ENCODE assay signal across 8 mouse cellular contexts in the genomic region with DNA sequence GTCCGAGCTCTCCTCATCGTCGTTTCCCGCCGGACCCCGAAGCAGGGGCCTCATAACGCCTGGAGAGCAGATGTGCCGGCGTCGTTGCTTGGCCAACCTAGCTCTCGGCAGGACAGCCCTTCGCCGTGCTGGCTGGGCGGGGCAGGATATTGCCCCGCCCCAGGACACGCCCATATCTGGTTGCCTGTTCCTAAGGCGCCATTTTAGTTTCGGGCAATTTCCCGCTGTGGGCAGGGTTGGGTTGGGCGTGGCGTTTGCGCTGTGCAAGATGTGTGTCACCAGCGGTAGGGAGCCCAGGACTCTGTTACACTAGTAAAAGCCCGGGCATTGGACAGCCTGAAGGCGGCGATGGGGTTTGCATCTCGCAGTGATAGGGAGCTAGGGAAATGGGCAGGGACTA. TPM values are rescaled to one million over a fixed set of nuclear protein-coding genes. Genes with fewer than 3 reads are reported as not detected.
DNase-seq lines count a peak whose midpoint lies in the region; ATAC-seq and TF ChIP-seq lines count a peak whose summit lies in the region.

A gene (minus strand): TSS at position 128 of the 400 bp plus-strand sequence.

- no peak for TF ChIP-seq CTCF in G1E (IDR thresholded peaks at IDR 0.05; ENCODE audit: low read depth, low read length)
- TF ChIP-seq CTCF in layer of hippocampus, adult 2 months (conservative IDR thresholded peaks at IDR 0.05): peak; percentile 23
- peak; percentile 28 for TF ChIP-seq CTCF in lung, embryonic 14.5 days (IDR thresholded peaks at IDR 0.05; ENCODE audit: low read depth)
- no peak for TF ChIP-seq CTCF in olfactory bulb, adult 2 months (IDR thresholded peaks at IDR 0.05; ENCODE audit: insufficient read depth, low read depth, low read length)
- no peak for TF ChIP-seq CTCF in thymus, adult 2 months (IDR thresholded peaks at IDR 0.05; ENCODE audit: borderline replicate concordance, control insufficient read depth, extremely low read depth, insufficient read depth, low read length, poor library complexity)

- peak; percentile 92 for ATAC-seq in G1E (ENCODE audit: extremely low read depth, insufficient number of reproducible peaks, low FRiP score, poor library complexity, severe bottlenecking)
- peak; percentile 98 for ATAC-seq in forebrain, embryonic 16.5 days
- peak; percentile 98 for ATAC-seq in lung, embryonic 14.5 days (ENCODE audit: insufficient read depth)

- peak within 1 kb of the TSS; percentile 77 for H3K9ac ChIP-seq in forebrain, embryonic 16.5 days (replicated peaks; ENCODE audit: low read depth, low read length)
- H3K9ac ChIP-seq in lung, embryonic 14.5 days: peak within 1 kb of the TSS; percentile 65

- H3K4me1 ChIP-seq in G1E (ENCODE audit: insufficient read depth, low read depth, low read length): peaks cover 41% of the 10 kb centered on the region
- H3K4me1 ChIP-seq in forebrain, embryonic 16.5 days (replicated peaks; ENCODE audit: control insufficient read depth, insufficient read depth, low read length): peaks cover 4% of the 10 kb centered on the region; the same call in 1 of the 2 replicates
- 0 out of 2 replicates have a peak, but pooled peaks cover 4% of the 10 kb centered on the region for H3K4me1 ChIP-seq in lung, embryonic 14.5 days (ENCODE audit: insufficient read depth)
- H3K4me1 ChIP-seq in olfactory bulb, adult 2 months (ENCODE audit: control insufficient read depth, insufficient read depth, low read length): peaks cover 4% of the 10 kb centered on the region
- H3K4me1 ChIP-seq in thymus, adult 2 months (replicated peaks; ENCODE audit: control insufficient read depth, insufficient read depth, low read length): peaks cover 5% of the 10 kb centered on the region

- H3K4me3 ChIP-seq in G1E (ENCODE audit: low read depth, low read length): peak within 1 kb of the TSS; percentile 83
- peak within 1 kb of the TSS; percentile 82 for H3K4me3 ChIP-seq in forebrain, embryonic 16.5 days (replicated peaks; ENCODE audit: low read length)
- H3K4me3 ChIP-seq in layer of hippocampus, adult 2 months: peak within 1 kb of the TSS; percentile 83
- H3K4me3 ChIP-seq in lung, embryonic 14.5 days (ENCODE audit: low read depth, low read length): peak within 1 kb of the TSS; percentile 70
- H3K4me3 ChIP-seq in olfactory bulb, adult 2 months (ENCODE audit: insufficient read depth, low read depth, low read length): peak within 1 kb of the TSS; percentile 72
- H3K4me3 ChIP-seq in thymus, adult 2 months (ENCODE audit: control insufficient read depth, insufficient read depth, low read length): peak within 1 kb of the TSS; percentile 64

- WGBS in forebrain, embryonic 16.5 days: under 1% methylated on average over 27 of the region's 27 CpGs
- under 1% methylated on average over 27 of the region's 27 CpGs for WGBS in lung, embryonic 14.5 days
- under 1% methylated on average over 27 of the region's 27 CpGs for WGBS in olfactory bulb, adult 2 months
- under 1% methylated on average over 27 of the region's 27 CpGs for WGBS in thymus, adult 2 months

- TF ChIP-seq POLR2A in olfactory bulb, adult 2 months (IDR thresholded peaks at IDR 0.05; ENCODE audit: insufficient read depth, low read depth, low read length): peak; percentile 65
- TF ChIP-seq POLR2A in thymus, adult 2 months (IDR thresholded peaks at IDR 0.05; ENCODE audit: control insufficient read depth, extremely low read depth, insufficient read depth, low read length, poor library complexity): peak; percentile 77; the same call in 1 of the 2 replicates

- H3K36me3 ChIP-seq in G1E (replicated peaks): peaks cover 18% of the 10 kb centered on the region
- H3K36me3 ChIP-seq in forebrain, embryonic 16.5 days (ENCODE audit: control insufficient read depth, insufficient read depth): no peaks in the 10 kb centered on the region
- H3K36me3 ChIP-seq in lung, embryonic 14.5 days (ENCODE audit: insufficient read depth): peaks cover 9% of the 10 kb centered on the region; the same call in 1 of the 2 replicates
- H3K36me3 ChIP-seq in thymus, adult 2 months (ENCODE audit: control insufficient read depth, insufficient read depth, low read length): no peaks in the 10 kb centered on the region

- H3K27me3 ChIP-seq in G1E (ENCODE audit: insufficient read depth, low read length): no peaks in the 10 kb centered on the region
- no peaks in the 10 kb centered on the region for H3K27me3 ChIP-seq in forebrain, embryonic 16.5 days (replicated peaks; ENCODE audit: control insufficient read depth, insufficient read depth, low read length)
- no peaks in the 10 kb centered on the region for H3K27me3 ChIP-seq in lung, embryonic 14.5 days (ENCODE audit: insufficient read depth, low read length)
- H3K27me3 ChIP-seq in thymus, adult 2 months (ENCODE audit: control insufficient read depth, insufficient read depth, low read length): no peaks in the 10 kb centered on the region

- peak within 1 kb of the TSS; percentile 62 for H3K4me2 ChIP-seq in forebrain, embryonic 16.5 days (ENCODE audit: low read length)
- H3K4me2 ChIP-seq in lung, embryonic 14.5 days: peak within 1 kb of the TSS; percentile 75

- peak within 1 kb of the TSS; percentile 72 for H3K27ac ChIP-seq in forebrain, embryonic 16.5 days (ENCODE audit: low read length)
- H3K27ac ChIP-seq in layer of hippocampus, adult 2 months: peak within 1 kb of the TSS; percentile 88
- peak within 1 kb of the TSS; percentile 60 for H3K27ac ChIP-seq in lung, embryonic 14.5 days (ENCODE audit: low read depth)
- H3K27ac ChIP-seq in olfactory bulb, adult 2 months (ENCODE audit: insufficient read depth, low read depth, low read length): no peak within 1 kb of the TSS
- peak within 1 kb of the TSS; percentile 45 for H3K27ac ChIP-seq in thymus, adult 2 months (ENCODE audit: control insufficient read depth, insufficient read depth, low read length)

- intact Hi-C loops in heart, postnatal 36 days (cut with DNase I): loop anchor here (5.0 kb wide), 1 partner anchor 61 kb away; no protein-coding TSS in a partner anchor

- no peaks in the 10 kb centered on the region for H3K9me3 ChIP-seq in G1E (replicated peaks)
- no peaks in the 10 kb centered on the region; the same call in 1 of the 2 replicates for H3K9me3 ChIP-seq in forebrain, embryonic 16.5 days (ENCODE audit: control insufficient read depth, low read length)
- no peaks in the 10 kb centered on the region for H3K9me3 ChIP-seq in lung, embryonic 14.5 days (ENCODE audit: low read depth, low read length)

- peak; percentile 87 for DNase-seq in G1E (ENCODE audit: low spot score)
- peak; percentile 92 to 93 for DNase-seq in cerebellum, adult 18-20 months
- DNase-seq in heart, postnatal 36 days: peak; percentile 93 to 96
- peak; percentile 92 to 93 for DNase-seq in layer of hippocampus, adult 2 months (ENCODE audit: low spot score in 2 of 2)
- DNase-seq in lung, embryonic 14.5 days: peak; percentile 99
- peak; percentile 94 for DNase-seq in thymus, adult 2 months

RNA-seq across cellular contexts. Expression of the gene that starts here (rescaled TPM):
- total RNA-seq in G1E (2014; fragmentation: Nextera tagmentation) (8.6 and 11.6 TPM in 2 replicates), G1E (2017) (6.4 and 8.6 TPM in 2 replicates)
- polyA plus RNA-seq in G1E (2012): 1.0 and 1.5 TPM in 2 replicates
- 16.6 and 18.2 TPM in 2 replicates for polyA plus RNA-seq in forebrain, embryonic 16.5 days (2015; fragmentation: Nextera tagmentation; extraction: Ambion mirVana)
- total RNA-seq in heart, postnatal 36 days (2021): 1 to 10 TPM; 6.5 to 6.9 TPM
- 10 to 100 TPM; 23.0 to 24.5 TPM for total RNA-seq in layer of hippocampus, adult 2 months (2021)
- 12.2 and 12.7 TPM in 2 replicates for polyA plus RNA-seq in lung, embryonic 14.5 days (2014; fragmentation: Nextera tagmentation; extraction: Ambion mirVana)
- not detected in 2 replicates for polyA plus RNA-seq in olfactory bulb, adult 2 months (2012; ENCODE audit: insufficient read depth, insufficient read length, low replicate concordance, missing spikeins)
- polyA plus RNA-seq in thymus, adult 2 months (2012; rRNA removed): 15.5 and 16.6 TPM in 2 replicates

Comparison
In these comparisons a context has a peak if more than half of its experiments do, and no peak if none do; other contexts are left out.
1. CTCF ChIP-seq: peak in layer of hippocampus, adult 2 months (single experiment) and lung, embryonic 14.5 days (single experiment); none in G1E (single experiment), olfactory bulb, adult 2 months (single experiment) and thymus, adult 2 months (single experiment).
2. Peak in every context shown above with its lines, with median percentiles within 50 percentile points of each other: ATAC-seq, DNase-seq and H3K4me3 ChIP-seq.